Mouse (Mus musculus) midbrain, embryonic 14.5 days (tissue): ENCODE data around the gene Akap13. TPM values are rescaled to one million over a fixed set of nuclear protein-coding genes. Genes with fewer than 3 reads are reported as not detected.

Experiments
- ATAC-seq: fragments of 200-750 bp; cut with Nextera tagmentation; 2 replicates; pipeline ENCODE4 v1.8.0; 2017; ENCODE audit warnings: moderate number of reproducible peaks, moderate library complexity; ENCODE audit not compliant: low FRiP score, low TSS enrichment
- DNase-seq: peaks from one replicate; pipeline ENCODE4 v3.0.0-alpha.2; 2015
- H3K27ac ChIP-seq: fragments of 300-500 bp; sonication (generic); replicated peaks from 2 replicates; pipeline ENCODE4 v1.5.1; 2014; ENCODE audit warnings: mild to moderate bottlenecking, low read depth, low read length, moderate library complexity
- H3K27me3 ChIP-seq: fragments of 300-500 bp; sonication (generic); 2 replicates; pipeline ENCODE4 v1.6.1; 2014; ENCODE audit warnings: low read length, control low read depth, mixed read lengths; ENCODE audit not compliant: control insufficient read depth, insufficient read depth
- H3K36me3 ChIP-seq: fragments of 300-500 bp; sonication (generic); 2 replicates; pipeline ENCODE4 v1.6.1; 2014; ENCODE audit warnings: low read length, control low read depth; ENCODE audit not compliant: control insufficient read depth, insufficient read depth
- H3K4me1 ChIP-seq: fragments of 300-500 bp; sonication (generic); 2 replicates; pipeline ENCODE4 v1.6.1; 2014; ENCODE audit warnings: mild to moderate bottlenecking, antibody characterized with exemption, low read length, control low read depth; ENCODE audit not compliant: control insufficient read depth, insufficient read depth
- H3K4me2 ChIP-seq: fragments of 300-500 bp; sonication (generic); 2 replicates; pipeline ENCODE4 v1.6.1; 2014; ENCODE audit warnings: mild to moderate bottlenecking, low read length, moderate library complexity
- H3K4me3 ChIP-seq: fragments of 300-500 bp; sonication (generic); replicated peaks from 2 replicates; pipeline ENCODE4 v1.5.1; 2014; ENCODE audit warnings: low read depth, low read length
- H3K9ac ChIP-seq: fragments of 300-500 bp; sonication (generic); replicated peaks from 2 replicates; pipeline ENCODE4 v1.6.1; 2014; ENCODE audit warnings: mild to moderate bottlenecking, low read length, moderate library complexity
- H3K9me3 ChIP-seq: fragments of 300-500 bp; sonication (generic); 2 replicates; pipeline ENCODE4 v1.6.1; 2016; ENCODE audit warnings: low read length, control low read depth, mixed read lengths; ENCODE audit not compliant: control insufficient read depth
- WGBS: fragments of 180-500 bp; shearing (Covaris S2); extraction: QIAGEN DNeasy Blood & Tissue Kit; methylation state at CpG from one replicate; pipeline ENCODE4 v1.1.7; 2014; 5-methylcytosine and 5-hydroxymethylcytosine counted together
- polyA plus RNA-seq: library from polyadenylated mRNA; unstranded; fragments of >200 nt; fragmentation: Nextera tagmentation; extraction: Ambion mirVana; gene quantifications from 2 replicates; pipeline ENCODE4 v1.2.1, GENCODE M21; 2014

Gene Akap13
- polyA plus RNA-seq, 1 experiment from 2014 or later: 18.9 TPM

DNA sequence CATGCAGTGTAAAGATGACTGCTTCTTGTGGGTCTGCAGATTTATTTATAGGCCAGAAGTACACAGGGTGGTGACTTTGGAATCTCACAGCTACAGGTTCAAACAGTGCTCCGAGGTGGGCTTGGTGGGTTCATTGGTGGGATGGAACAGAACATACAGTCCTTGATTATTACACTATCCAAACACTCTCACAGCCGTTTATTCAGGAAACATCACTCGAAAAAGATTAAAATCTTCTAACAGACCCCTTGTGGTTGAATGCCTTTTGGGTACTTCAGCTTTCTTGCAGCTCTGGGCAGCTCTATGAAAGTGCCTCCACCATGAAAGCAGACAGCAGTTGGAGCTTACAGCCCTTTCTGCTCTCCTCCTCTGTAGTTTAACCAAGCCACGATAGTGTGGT lies 126.8 kb downstream of the Akap13 start:
- DNase-seq: no peak
- WGBS: 96% methylated on average over 4 of the region's 4 CpGs
- Histone ChIP-seq H3K27ac (no peak overlapping the region), H3K27me3 (no peaks in the 10 kb centered on the region), H3K4me2 (no peak overlapping the region), H3K9ac (no peak overlapping the region), H3K4me1 (no peaks in the 10 kb centered on the region), H3K9me3 (no peaks in the 10 kb centered on the region), H3K4me3 (no peak overlapping the region), H3K36me3 (no peaks in the 10 kb centered on the region)
- ATAC-seq: no peak

- ATAC-seq: no peak
- Histone ChIP-seq H3K9me3 (no peaks in the 10 kb centered on the region), H3K27ac (no peak overlapping the region), H3K4me1 (no peaks in the 10 kb centered on the region), H3K4me2 (no peak overlapping the region), H3K9ac (no peak overlapping the region), H3K36me3 (no peaks in the 10 kb centered on the region), H3K4me3 (no peak overlapping the region), H3K27me3 (no peaks in the 10 kb centered on the region)
- DNase-seq: no peak
- WGBS: 93% methylated on average over 2 of the region's 2 CpGs
Measured at GRCm38 (mm10) chr7:75584100-75584499, 128.8 kb downstream of the Akap13 start.

GRCm38 (mm10) chr7:75585409-75585808 lies 130.1 kb downstream of the Akap13 start:
- Histone ChIP-seq H3K9ac (no peak overlapping the region), H3K27me3 (no peaks in the 10 kb centered on the region), H3K36me3 (no peaks in the 10 kb centered on the region), H3K27ac (no peak overlapping the region), H3K9me3 (no peaks in the 10 kb centered on the region), H3K4me3 (no peak overlapping the region), H3K4me1 (no peaks in the 10 kb centered on the region), H3K4me2 (no peak overlapping the region)
- DNase-seq (no peak), ATAC-seq (no peak)
- 94% methylated on average over 6 of the region's 6 CpGs for WGBS

GRCm38 (mm10) chr7:75586113-75586512 lies 130.8 kb downstream of the Akap13 start:
- no peak overlapping the region for H3K4me3 ChIP-seq
- no peaks in the 10 kb centered on the region for H3K36me3 ChIP-seq
- ATAC-seq: no peak
- no peak overlapping the region for H3K9ac ChIP-seq
- no peak for DNase-seq
- H3K4me1 ChIP-seq: no peaks in the 10 kb centered on the region
- no peak overlapping the region for H3K27ac ChIP-seq
- no peaks in the 10 kb centered on the region for H3K27me3 ChIP-seq
- 82% methylated on average over 14 of the region's 14 CpGs for WGBS
- no peak overlapping the region for H3K4me2 ChIP-seq
- no peaks in the 10 kb centered on the region for H3K9me3 ChIP-seq

DNA sequence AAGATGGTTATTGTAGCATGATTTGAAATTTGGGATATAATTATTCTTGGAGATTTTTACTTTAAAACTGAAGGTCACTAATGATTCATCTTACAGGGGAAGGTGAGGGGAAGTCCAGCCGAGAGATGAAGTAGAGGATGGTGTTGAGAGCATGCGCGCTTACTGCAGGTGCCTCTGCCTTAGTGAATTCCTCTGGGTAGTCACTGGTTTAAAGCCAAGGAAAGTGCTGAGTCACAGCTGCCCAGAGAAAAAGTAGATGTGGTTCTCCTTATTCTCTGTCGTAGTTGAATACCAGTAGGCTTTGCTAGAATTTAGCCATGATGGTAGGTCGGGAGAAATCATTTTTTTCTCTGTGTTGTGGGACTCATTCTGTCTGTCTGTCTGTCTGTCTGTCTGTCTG lies 132.4 kb downstream of the Akap13 start:
- no peaks in the 10 kb centered on the region for H3K36me3 ChIP-seq
- H3K27ac ChIP-seq: no peak overlapping the region
- no peak overlapping the region for H3K4me2 ChIP-seq
- H3K9me3 ChIP-seq: no peaks in the 10 kb centered on the region
- H3K4me1 ChIP-seq: no peaks in the 10 kb centered on the region
- WGBS: 93% methylated on average over 5 of the region's 5 CpGs
- H3K4me3 ChIP-seq: no peak overlapping the region
- no peak for ATAC-seq
- DNase-seq: no peak
- no peaks in the 10 kb centered on the region for H3K27me3 ChIP-seq
- H3K9ac ChIP-seq: no peak overlapping the region

DNA sequence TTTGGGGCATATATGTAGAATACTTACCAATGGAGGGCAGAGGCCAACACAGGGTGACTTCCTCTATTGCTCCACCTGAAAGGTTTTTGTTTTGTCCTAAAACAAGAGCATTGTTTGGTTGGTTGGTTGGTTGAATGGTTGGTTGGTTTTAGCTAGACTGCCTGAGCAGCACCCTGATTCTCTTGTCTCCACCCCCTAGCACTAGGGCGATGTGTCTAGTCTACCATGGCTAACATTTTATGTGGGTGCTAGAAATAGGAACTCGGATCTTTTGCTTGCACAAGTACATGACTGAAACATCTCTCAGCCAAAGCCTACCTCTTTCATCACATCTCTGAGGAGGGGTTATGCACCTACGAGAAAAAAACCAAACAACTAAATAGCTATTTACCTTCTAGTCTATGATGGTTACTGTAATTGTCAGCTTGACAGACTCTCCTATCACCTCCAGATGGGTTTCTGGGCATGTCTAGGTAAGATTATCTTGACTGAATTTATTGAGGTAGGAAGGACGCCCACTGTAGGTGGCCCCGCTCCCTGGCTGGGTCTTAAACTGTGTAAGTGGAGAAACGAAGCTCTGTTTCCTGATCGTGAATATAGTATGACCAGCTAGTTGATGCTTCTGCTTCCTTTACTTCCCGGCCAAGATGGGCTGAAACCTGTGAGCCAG lies 134.1 kb downstream of the Akap13 start:
- Histone ChIP-seq H3K27me3 (no peaks in the 10 kb centered on the region), H3K9me3 (no peaks in the 10 kb centered on the region), H3K4me3 (no peak overlapping the region), H3K4me1 (no peaks in the 10 kb centered on the region), H3K4me2 (no peak overlapping the region), H3K36me3 (no peaks in the 10 kb centered on the region), H3K9ac (no peak overlapping the region), H3K27ac (no peak overlapping the region)
- DNase-seq: no peak
- no peak for ATAC-seq
- WGBS: 94% methylated on average over 8 of the region's 8 CpGs

GRCm38 (mm10) chr7:75591961-75592360 lies 136.6 kb downstream of the Akap13 start:
- Histone ChIP-seq H3K27me3 (no peaks in the 10 kb centered on the region), H3K27ac (no peak overlapping the region), H3K9ac (no peak overlapping the region), H3K36me3 (no peaks in the 10 kb centered on the region), H3K9me3 (no peaks in the 10 kb centered on the region), H3K4me3 (no peak overlapping the region), H3K4me2 (no peak overlapping the region), H3K4me1 (no peaks in the 10 kb centered on the region)
- ATAC-seq: no peak
- WGBS: 91% methylated on average over 1 of the region's 1 CpGs
- DNase-seq: no peak

DNA sequence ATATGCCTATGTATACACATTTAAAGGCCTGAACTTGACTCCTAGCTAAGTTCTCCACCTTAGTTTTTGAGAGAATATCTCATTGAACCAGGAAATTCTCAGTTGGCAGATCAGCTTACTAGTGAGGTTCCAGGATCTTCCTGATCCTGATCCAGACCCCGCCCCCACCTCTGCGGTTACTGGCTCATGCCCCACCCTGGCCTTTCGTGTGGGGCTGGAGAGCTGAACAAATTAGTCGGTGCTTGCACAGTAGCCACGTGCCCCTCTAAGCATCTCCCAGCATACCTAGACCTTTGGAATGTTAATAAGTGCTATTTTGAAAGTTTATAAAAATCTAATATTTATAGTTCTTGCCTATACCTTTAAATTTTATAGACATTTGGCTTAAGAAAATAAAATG lies 139.5 kb downstream of the Akap13 start:
- no peaks in the 10 kb centered on the region for H3K27me3 ChIP-seq
- no peak overlapping the region for H3K27ac ChIP-seq
- no peaks in the 10 kb centered on the region for H3K9me3 ChIP-seq
- 90% methylated on average over 5 of the region's 5 CpGs for WGBS
- ATAC-seq: no peak
- no peaks in the 10 kb centered on the region for H3K36me3 ChIP-seq
- no peak overlapping the region for H3K9ac ChIP-seq
- no peak for DNase-seq
- H3K4me1 ChIP-seq: no peaks in the 10 kb centered on the region
- no peak overlapping the region for H3K4me3 ChIP-seq
- no peak overlapping the region for H3K4me2 ChIP-seq

GRCm38 (mm10) chr7:75595268-75595667 lies 139.9 kb downstream of the Akap13 start:
- H3K27me3 ChIP-seq: no peaks in the 10 kb centered on the region
- no peaks in the 10 kb centered on the region for H3K36me3 ChIP-seq
- H3K4me2 ChIP-seq: no peak overlapping the region
- no peak for DNase-seq
- no peaks in the 10 kb centered on the region for H3K9me3 ChIP-seq
- no peak overlapping the region for H3K27ac ChIP-seq
- no peak overlapping the region for H3K4me3 ChIP-seq
- no peak overlapping the region for H3K9ac ChIP-seq
- no peaks in the 10 kb centered on the region for H3K4me1 ChIP-seq
- no peak for ATAC-seq
